Mouse (Mus musculus) large intestine, adult 2 months (tissue): Measurements from ENCODE around the gene Eif4g2. TPM values are rescaled to one million over a fixed set of nuclear protein-coding genes. Genes with fewer than 3 reads are reported as not detected.

Experiments
- DNase-seq: peaks from one replicate; pipeline ENCODE4 v3.0.0-alpha.2; 2012; ENCODE audit warnings: low read depth, low spot score
- WGBS: fragments of 180-500 bp; shearing (Covaris S2); methylation state at CpG from one replicate; pipeline ENCODE4 v1.1.7; 2018; 5-methylcytosine and 5-hydroxymethylcytosine counted together
- polyA plus RNA-seq: library from polyadenylated mRNA; depleted of rRNA; stranded (reverse); fragments of >200 nt; gene quantifications from 2 replicates; pipeline ENCODE4 v1.2.3, GENCODE M21; 2012; rRNA removed

The Eif4g2 gene
- polyA plus RNA-seq, 1 experiment, result 96.9 TPM

DNA sequence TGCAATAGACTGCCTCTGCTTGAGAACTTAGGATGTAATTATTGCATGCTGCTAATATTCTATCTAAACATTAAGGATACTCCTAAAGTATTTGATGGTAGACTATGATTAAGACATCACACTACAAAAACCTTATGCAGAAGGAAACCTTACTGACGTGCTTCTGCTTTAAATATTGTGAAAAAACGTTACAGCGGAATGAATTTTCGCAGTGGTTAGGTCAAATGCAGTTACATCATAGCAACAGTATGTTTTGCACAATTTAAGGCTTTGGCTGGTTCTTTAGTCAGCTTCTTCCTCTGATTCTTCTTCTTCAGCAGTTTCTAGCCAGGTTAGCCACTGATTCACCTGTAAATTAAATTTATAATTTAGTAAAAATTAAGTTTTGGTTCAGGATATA lies 10.4 kb downstream of the Eif4g2 start:
- WGBS, result 90% methylated on average over 4 of the region's 4 CpGs
- no peak for DNase-seq

DNA sequence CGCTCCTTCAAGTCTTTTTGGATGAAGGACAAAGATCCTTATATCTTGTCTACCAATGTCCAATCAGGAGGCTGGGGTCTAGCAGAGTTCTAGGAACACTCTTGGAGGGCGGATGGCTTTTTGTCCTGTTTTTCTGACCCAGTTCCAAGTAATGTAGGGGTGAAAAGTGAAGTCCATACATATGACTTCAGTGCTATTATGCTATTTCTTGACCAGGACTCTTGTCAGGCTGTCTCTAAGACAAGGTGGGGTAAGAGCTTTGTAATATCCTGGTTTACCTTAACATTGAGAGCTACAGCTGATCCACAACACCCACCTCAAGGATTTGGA lies 12.7 kb downstream of the Eif4g2 start:
- 94% methylated on average over 2 of the region's 2 CpGs for WGBS
- no peak for DNase-seq

DNA sequence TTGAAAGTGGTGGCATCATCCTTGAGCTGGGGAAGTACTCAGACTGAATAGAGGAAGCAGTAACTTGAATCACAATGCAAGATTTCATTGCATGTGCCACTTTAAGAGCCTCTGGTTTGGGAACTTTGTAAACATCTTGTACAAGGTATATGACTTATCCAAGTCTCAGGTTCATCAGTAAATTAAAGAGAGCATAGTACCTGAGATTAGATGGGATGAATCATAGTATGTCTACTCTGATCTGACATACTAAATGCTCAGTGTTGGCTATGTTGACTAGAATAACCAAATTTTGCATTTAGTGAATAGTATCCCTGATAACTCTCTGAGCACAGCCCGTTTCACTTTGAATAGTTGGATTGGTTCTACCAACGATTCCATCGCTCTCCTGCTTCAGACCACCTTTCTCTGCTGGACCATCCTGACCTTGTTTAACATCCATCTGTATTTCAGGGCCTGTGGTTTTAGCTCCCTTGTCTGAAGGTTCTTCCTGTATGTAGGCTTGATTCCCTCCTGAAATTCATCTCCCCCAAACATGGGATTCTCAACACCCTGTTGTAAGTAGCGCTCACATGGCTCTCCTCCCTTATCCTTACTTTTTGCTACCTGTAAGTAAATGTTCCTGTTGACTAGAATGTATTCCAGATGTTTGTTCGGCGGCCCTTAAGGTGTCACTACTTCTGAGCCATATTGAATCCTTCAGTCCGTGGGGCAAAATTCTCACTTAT lies 13.2 kb downstream of the Eif4g2 start:
- 95% methylated on average over 7 of the region's 7 CpGs for WGBS
- no peak for DNase-seq

DNA sequence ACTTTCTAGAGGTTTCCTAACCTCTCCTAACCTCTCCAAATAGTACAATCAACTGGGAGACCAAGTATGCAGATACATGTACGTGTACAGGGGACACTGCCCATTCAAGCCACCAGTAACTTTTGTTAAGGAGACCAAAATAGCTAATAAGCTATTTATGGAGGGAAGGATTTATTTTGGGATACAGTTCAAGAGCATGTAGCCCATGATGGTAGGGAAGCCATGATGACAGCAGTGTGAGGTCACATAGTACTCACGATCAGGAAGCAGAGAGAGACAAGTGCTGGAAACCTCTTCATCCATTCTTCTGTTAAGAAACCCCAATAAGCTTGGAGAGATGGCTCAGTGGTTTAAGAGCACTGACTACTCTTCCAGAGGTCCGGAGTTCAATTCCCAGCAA lies 14.6 kb downstream of the Eif4g2 start:
- WGBS, result 98% methylated on average over 3 of the region's 3 CpGs
- no peak for DNase-seq

DNA sequence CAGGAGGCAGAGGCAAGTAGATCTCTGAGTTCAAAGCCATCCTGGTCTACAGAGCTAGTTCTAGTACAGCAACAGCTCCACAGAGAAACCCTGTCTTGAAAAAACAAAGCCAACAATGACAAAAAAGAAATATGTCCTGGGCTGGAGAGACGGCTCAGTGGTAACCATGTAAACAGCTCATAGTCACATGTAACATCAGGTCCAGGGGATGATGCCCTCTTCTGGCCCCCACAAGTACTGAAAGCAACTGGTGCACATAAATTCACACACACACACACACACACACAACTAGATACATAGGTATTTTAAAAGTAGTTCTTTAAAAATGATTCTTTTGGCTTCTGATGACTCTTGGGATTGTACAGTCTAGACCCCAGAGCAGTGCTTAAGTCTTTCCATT lies 19.9 kb downstream of the Eif4g2 start:
- WGBS, result 97% methylated on average over 1 of the region's 1 CpGs
- no peak for DNase-seq

DNA sequence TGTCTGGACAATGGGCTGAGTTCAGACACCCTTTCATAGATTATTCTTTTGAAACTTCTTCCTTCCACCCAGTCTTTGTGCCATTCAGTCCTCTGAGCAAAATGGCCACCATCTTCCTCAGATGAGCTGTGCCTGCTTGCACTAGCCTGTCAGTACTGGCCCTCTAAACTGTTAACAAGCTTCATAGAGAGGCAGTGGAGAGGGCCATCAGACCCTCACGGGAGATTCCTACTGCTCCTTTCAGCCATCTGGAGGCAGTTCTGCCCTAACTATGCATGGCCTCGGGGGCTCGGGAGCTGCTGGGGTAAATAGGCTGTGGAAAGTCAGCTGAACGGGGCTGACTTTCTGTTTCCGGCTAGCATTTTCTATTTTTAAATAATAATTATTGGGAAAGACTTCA lies 23.3 kb downstream of the Eif4g2 start:
- WGBS, result 86% methylated on average over 5 of the region's 5 CpGs
- no peak for DNase-seq

DNA sequence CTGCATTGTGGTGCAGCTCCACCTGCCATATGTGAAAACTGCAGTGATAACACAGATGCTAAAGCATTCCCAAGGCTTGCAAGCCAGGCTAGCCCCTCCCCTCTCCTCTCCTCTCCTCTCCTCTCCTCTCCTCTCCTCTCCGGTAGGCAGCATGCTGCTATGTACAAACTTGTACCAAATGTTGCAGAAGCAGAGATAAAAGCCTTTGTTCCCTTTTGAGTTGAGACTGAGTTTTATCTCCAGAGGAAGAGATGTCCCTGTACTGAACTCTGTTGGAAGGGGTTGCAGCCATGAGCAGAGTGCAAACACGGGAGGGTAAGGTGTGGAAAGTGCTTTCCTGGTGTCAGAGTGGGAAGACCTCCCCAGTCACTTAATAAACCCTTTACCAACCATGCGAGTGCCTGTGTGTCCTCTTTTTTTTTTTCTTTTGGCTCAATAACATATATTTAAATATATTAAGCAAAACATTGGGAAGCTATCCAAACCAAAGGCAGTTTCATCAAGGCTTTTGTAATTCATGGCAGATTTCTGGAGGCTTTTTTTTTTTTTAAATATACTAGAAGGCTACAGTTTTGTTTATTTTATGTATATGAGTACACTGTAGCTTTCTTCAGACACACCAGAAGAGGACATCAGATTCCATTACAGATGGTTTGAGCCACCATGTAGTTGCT lies 26.7 kb downstream of the Eif4g2 start:
- DNase-seq, result no peak
- 80% methylated on average over 3 of the region's 3 CpGs for WGBS

DNA sequence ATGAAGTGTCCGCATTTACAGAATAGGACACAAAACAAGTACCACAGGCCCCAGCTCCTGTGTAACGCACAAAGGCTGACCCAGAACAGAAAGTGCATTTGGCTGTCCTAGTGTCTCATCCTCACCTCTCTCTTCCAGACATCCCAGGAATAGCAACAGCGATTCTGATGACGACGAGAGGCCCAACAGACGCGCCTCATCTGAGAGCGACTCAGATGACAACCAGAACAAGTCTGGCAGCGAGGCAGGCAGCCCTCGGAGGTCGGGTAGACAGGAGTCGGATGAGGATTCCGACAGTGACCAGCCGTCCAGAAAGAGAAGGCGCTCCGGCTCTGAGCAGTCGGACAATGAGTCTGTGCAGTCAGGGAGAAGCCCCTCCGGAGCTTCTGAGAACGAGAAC lies 27.6 kb downstream of the Eif4g2 start:
- 88% methylated on average over 19 of the region's 19 CpGs for WGBS
- DNase-seq, result no peak

DNA sequence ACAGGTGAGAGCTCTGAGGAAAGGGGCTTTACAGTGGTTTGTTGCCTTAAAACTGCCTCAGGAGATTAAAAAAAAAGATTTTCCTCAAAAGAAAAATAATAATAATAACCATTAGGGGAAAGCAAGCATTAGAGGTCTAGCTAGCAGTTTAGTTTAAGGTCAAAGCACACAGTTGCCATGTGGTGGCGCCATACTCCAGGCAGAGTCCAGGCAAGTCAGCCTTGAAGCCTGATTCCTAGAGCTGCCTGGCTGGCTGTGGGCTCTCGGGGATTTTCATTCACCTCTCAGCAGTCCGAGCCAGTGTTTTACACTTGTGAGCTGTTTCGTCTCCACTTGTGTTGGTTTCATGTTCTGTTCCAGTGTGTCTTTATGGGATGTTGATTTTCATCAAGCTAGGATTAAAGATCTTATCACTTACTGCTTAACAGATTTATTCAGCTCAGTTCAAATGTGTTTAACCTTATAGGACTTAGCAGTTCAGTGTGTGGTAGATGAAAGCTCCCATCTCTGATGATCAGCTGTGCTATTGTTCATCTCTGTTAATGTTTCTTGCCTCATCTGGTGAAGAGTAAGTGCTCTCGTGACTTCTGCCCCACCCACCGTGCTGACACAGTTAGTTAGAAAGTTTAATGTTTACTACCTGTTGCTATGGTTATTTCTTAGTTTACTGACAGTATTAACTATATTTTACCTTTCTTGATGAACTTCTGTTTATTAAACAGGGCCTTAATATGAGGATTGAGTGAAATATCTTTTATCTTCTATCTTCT lies 33.0 kb downstream of the Eif4g2 start:
- no peak for DNase-seq
- WGBS, result 61% methylated on average over 6 of the region's 6 CpGs

DNA sequence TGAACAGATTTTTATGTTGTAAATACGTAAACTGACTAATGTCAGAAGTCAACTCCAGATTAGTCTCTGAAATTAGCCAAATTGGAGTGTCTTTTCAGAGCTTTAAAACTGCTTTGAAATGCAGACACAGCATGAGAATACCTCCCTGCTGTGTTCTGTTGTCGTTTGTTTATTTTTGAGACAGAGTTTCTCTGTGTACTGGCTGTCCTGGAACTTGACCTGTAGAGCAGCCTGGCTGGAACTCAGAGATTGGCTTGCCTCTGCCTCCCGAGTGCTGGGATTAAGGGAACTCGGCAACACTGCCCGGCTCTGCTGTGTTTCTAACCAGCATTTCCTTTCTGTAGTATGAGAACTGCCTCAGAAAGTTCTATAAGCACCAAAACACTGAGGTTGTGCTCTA lies 33.9 kb downstream of the Eif4g2 start:
- DNase-seq, result no peak
- 77% methylated on average over 5 of the region's 5 CpGs for WGBS

DNA sequence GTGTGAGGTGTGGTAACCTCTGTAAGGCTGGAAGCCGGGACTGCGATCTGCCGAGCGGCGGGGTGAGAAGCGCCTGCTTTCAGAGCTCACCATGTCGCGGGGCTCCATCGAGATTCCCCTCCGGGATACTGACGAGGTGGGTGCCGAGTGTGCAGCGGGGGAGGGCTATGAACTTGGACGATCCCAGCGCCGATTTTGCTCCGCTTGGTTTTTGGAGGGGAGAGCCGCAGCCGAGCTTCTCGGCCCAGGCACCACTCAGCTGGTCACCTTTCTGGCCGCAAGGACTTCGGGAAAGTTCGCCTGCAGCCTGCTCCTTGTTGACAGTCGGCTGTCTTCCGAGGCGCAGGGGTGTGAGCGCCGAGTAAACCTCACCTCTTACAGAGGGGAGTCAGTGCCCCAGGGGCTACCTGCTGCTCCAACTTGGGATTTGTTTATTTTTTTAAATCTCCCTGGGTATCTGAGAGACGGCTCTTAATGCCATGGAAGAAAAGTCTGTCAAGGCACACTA lies 53.7 kb downstream of the Eif4g2 start:
- WGBS, result under 1% methylated on average over 29 of the region's 29 CpGs
- no peak for DNase-seq

DNA sequence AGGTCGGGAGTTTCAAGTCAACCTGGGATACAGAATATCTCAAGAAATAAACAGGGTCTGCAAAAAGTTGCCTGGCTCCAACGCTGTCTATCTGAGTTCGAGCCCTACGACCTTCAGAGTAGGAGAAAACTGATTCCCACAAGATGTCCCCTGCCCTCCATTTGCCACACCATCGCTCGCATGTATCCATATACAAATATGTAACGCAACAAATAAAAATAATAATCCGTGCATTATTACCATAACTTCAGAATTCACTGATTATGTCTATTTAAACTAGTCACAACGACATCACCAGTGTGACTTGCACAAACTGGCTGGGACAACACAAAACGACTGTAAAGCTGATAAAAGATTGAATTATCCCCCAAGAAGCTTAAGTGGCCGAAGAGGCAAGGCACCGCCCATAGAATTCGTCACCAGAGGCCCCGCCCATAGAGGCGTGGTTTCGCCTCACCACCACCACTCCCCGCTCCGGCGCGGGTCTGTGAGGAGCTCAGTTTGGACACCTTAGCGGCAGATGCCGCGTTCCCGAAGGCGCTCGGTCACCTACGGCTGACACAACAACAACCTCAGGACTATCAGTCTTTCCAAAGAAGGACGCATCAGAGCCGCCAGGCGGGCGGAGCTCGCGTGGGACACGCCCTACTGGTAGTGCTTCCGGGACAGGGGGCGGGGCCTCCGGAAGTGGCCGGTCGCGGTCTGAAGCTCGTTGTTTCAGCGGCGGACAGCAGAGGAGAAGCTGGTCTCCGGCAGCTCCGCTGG lies 54.4 kb downstream of the Eif4g2 start, which contains the start of gene Ctr9:
Ctr9 (plus strand) TSS at position 671 of the 765 bp plus-strand sequence.
- WGBS, result 4% methylated on average over 45 of the region's 45 CpGs
- DNase-seq, result peak; percentile 75

DNA sequence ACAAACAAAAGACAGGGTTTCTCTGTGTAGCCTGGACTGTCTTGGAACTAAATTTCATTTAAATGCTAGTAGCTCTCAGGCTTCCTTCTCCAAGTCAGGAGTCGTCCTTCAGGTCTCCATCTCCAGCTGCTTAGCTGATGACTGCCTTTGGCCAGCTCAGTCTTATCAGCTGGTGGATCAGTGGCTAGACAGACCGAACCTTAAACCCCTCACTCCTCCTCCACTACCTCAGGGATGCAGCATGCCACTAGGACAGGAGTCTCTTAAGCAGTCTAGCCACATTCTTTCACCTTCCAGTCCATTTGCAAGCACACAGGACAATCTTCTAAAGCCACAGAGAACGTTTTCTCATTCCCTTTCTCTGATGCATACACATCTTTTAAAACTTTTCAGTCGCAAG lies 57.9 kb downstream of the Eif4g2 start:
- no peak for DNase-seq
- WGBS, result 58% methylated on average over 4 of the region's 4 CpGs

DNA sequence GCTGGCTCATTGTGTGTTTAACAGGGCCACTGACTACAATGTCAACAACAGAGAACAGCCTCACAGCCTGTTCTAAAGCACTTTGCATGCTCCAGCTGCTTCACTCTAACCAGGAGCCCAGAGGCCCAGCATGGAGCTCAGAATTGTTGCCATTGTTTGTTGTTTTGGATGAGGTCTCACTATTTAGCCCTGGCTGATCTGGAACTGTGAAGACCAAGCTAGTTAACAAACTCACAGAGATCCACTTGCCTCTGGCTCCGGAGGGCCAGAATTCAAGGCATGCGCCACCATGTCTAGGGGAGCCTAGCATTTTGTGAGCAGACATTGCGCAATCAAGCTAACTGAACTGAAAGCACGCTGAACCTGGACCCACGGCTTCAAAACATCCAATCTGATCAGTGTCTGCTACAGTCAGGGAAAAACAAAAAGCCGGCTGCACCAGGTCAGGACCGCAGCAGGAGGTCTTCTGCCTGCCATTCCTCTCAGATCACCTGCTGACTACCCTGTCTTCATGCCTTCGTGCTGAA lies 58.7 kb downstream of the Eif4g2 start:
- WGBS, result 17% methylated on average over 8 of the region's 8 CpGs
- no peak for DNase-seq

DNA sequence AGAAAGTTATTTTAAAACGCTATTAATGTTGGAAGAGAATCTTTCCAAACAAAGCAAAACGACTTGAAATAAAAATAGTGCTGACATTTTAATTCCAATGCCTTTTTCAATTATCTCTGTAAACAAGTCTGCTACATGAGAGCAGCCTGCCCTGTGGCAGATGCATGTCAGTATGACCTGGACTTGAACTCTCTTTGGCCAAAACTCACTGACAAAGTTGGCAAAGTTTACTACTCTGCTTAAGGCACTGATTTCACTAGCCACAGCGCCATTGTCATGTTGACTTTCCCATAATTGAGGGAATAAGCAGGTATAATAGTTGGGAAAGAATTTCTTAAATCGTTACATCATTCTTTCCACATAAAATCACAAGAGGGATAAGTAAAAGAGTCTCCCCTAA lies 62.0 kb downstream of the Eif4g2 start:
- DNase-seq, result no peak

More for the DNA sequence above, 62.0 kb downstream of the Eif4g2 start:
- WGBS, result 60% methylated on average over 4 of the region's 4 CpGs

Other genes with a start within 250 kb of the Eif4g2 start
- 19.1 and 30.9 TPM in 2 replicates for gene Rnf141, start 238.6 kb downstream of the Eif4g2 start, polyA plus RNA-seq
- 11.1 and 17.2 TPM in 2 replicates for gene Lyve1, start 219.8 kb downstream of the Eif4g2 start, polyA plus RNA-seq
- 18.0 and 27.2 TPM in 2 replicates for gene Mrvi1, start 100.6 kb downstream of the Eif4g2 start, polyA plus RNA-seq
- 7.2 and 11.1 TPM in 2 replicates for gene Ctr9, start 54.1 kb downstream of the Eif4g2 start, polyA plus RNA-seq